Mouse (Mus musculus): Measurements from ENCODE around the gene Lrp6. TPM values are rescaled to one million over a fixed set of nuclear protein-coding genes. Genes with fewer than 3 reads are reported as not detected.
A peak's percentile ranks its signal among the peaks of the same experiment; 100 is the strongest.

The Lrp6 gene
- polyA plus RNA-seq, 1 experiment from 2014 or later = 22.5 TPM

DNA sequence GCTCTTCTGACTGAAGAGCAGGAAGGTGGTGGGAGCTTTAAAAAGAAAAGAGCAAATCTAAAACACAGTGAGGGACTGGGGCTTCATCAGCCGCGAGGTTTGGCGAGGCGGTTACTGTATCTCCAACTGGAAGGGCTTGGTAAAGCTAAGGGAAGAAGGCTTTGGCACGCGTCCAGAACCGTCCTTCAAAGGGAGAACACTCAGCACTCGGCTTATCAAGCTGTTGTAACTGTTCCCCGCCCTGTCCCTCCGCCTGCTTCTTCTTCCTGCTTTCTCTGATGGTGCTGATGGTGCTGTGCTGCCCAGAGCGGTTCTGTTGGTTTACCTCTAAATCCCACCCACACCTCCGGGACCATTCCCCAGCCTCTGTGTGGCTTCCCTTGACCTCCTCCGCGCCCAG is 95.9 kb downstream of the Lrp6 start:
- H3K4me2 ChIP-seq = no peak overlapping the region
- peaks cover 6% of the 10 kb centered on the region; the same call in 1 of the 2 replicates for H3K4me1 ChIP-seq
- no peaks in the 10 kb centered on the region for H3K27me3 ChIP-seq
- H3K9ac ChIP-seq = no peak overlapping the region
- no peak overlapping the region for H3K27ac ChIP-seq
- peaks cover 50% of the 10 kb centered on the region for H3K36me3 ChIP-seq (ENCODE audit: poor library complexity, severe bottlenecking)
- WGBS = 78% methylated on average over 14 of the region's 14 CpGs
- H3K9me3 ChIP-seq (replicated peaks) = no peaks in the 10 kb centered on the region
- ATAC-seq = peak; percentile 68
- H3K4me3 ChIP-seq = no peak overlapping the region

DNA sequence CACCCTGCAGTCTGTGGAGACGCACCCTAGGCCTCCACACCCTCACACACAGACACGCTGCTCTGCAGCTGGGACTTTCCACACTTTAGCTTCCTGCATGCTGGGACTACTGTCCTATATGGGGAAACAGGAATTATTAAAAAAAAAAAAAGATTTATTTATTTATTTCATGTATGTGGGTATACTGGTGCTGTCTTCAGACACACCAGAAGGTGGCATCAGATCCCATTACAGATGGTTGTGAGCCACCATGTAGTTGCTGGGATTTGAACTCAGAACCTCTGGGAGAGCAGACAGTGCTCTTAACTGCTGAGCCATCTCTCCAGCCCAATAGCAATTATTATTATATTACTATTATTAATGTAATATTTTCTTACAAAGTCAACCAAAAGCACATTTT is 97.5 kb downstream of the Lrp6 start:
- Histone ChIP-seq H3K36me3 (ENCODE audit: poor library complexity, severe bottlenecking) (peaks cover 54% of the 10 kb centered on the region), H3K4me1 (peaks cover 4% of the 10 kb centered on the region; the same call in 1 of the 2 replicates), H3K4me3 (no peak overlapping the region), H3K4me2 (no peak overlapping the region), H3K9ac (no peak overlapping the region), H3K9me3 (replicated peaks) (no peaks in the 10 kb centered on the region), H3K27ac (no peak overlapping the region), H3K27me3 (no peaks in the 10 kb centered on the region)
- ATAC-seq = no peak
- 93% methylated on average over 2 of the region's 2 CpGs for WGBS

DNA sequence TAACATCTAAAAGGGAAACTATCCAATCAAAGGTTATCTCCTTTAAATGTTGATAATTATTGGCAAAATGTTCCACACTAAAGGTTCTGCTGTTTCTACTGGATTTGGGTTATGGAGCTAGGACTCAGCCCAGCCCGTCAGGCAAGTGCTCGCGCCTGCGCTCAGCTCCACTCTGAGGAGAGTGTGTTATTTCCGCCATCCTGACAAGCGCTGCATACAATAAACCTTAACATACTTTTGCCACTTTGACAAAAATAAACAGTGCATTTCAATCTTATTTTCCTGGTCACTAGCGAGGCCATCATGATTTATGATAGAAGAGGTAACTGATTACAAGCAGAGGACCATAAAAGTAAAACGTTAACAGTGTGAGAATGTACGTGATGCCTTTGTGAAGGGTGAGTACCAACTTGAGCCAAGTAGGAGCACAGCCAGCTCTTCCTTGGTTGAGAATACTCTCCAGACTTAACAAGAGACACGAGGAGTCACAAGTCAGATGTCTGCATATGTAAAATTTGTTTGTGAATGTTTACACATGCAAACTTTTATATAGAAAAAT is 100.0 kb downstream of the Lrp6 start:
- Histone ChIP-seq H3K4me1 (peaks cover 4% of the 10 kb centered on the region; the same call in 1 of the 2 replicates), H3K4me3 (no peak overlapping the region), H3K9ac (no peak overlapping the region), H3K9me3 (replicated peaks) (no peaks in the 10 kb centered on the region), H3K4me2 (no peak overlapping the region), H3K27me3 (no peaks in the 10 kb centered on the region), H3K36me3 (ENCODE audit: poor library complexity, severe bottlenecking) (peaks cover 67% of the 10 kb centered on the region), H3K27ac (no peak overlapping the region)
- no peak for ATAC-seq
- 94% methylated on average over 10 of the region's 10 CpGs for WGBS

DNA sequence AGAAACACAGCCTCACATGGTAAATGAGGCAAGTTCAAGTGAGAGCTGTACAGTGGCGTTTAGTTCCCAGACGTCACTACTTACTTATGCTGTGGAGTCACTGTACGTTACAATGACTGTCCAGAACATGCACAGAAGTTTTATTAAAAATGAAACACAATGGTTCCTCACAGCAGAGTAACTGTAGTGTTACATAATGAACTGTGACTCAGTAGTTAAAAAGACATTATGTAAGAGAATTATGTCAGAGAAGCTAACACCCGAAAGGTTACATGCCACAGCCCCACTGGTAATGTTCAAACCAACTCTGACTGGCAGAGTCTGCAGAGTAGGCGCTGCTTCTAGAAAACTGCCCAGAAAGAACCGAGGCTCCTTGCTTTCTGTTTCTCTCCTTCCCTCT is 105.6 kb downstream of the Lrp6 start:
- Histone ChIP-seq H3K4me2 (no peak overlapping the region), H3K9ac (no peak overlapping the region), H3K4me3 (no peak overlapping the region), H3K4me1 (no peaks in the 10 kb centered on the region), H3K36me3 (ENCODE audit: poor library complexity, severe bottlenecking) (peaks cover 81% of the 10 kb centered on the region), H3K9me3 (replicated peaks) (no peaks in the 10 kb centered on the region), H3K27ac (no peak overlapping the region), H3K27me3 (no peaks in the 10 kb centered on the region)
- whole genome bisulfite sequencing = 86% methylated on average over 6 of the region's 6 CpGs
- no peak for ATAC-seq

DNA sequence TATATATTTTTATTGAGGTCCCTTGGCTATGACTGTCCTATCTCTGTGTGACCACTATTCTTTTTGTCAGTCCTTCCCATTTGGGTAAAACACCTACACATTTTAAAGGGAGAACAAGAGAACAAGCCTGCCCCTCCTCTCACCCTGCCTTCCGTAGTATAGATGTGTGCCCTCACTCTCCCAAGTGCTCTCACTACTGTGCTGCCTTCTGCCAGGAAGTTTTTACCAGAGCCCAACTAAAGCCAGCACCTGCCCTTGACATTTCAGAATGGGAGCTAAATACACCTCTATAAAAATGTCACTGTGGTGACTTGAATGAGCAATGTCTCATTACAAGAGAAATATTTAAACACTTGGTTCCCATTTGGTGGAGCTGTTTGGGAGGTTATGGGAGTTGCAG is 108.4 kb downstream of the Lrp6 start:
- H3K36me3 ChIP-seq (ENCODE audit: poor library complexity, severe bottlenecking) = peaks cover 86% of the 10 kb centered on the region

DNA sequence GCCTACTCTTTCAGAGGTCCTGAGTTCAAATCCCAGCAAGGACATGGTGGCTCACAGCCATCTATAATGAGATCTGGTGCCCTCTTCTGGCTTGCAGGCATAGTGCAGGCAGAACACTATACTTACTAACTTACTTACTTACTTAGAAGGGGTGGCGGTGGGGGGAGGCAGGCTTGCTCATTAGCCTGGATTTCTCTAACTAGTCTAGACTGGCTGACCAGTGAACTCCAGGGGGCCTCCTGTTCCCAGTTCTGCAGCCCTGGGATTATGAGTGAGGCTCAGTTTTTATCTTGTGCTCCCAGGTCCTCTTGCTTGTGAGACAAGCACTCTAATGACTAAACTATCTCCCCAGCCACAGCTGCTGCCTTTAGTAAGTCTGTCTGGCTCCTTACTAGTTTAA is 112.7 kb downstream of the Lrp6 start:
- Histone ChIP-seq H3K4me1 (0 out of 2 replicates have a peak, but pooled peaks cover 5% of the 10 kb centered on the region), H3K27me3 (no peaks in the 10 kb centered on the region), H3K9ac (no peak overlapping the region), H3K4me2 (no peak overlapping the region), H3K27ac (no peak overlapping the region), H3K4me3 (no peak overlapping the region), H3K36me3 (ENCODE audit: poor library complexity, severe bottlenecking) (peaks cover 95% of the 10 kb centered on the region), H3K9me3 (replicated peaks) (no peaks in the 10 kb centered on the region)
- no peak for ATAC-seq
- WGBS = 94% methylated on average over 1 of the region's 1 CpGs

More for the DNA sequence above, 108.4 kb downstream of the Lrp6 start:
- Histone ChIP-seq H3K27ac (no peak overlapping the region), H3K27me3 (no peaks in the 10 kb centered on the region), H3K4me2 (no peak overlapping the region), H3K9me3 (replicated peaks) (no peaks in the 10 kb centered on the region), H3K9ac (no peak overlapping the region), H3K4me1 (no peaks in the 10 kb centered on the region), H3K4me3 (no peak overlapping the region)
- 95% methylated on average over 1 of the region's 1 CpGs for WGBS
- no peak for ATAC-seq

DNA sequence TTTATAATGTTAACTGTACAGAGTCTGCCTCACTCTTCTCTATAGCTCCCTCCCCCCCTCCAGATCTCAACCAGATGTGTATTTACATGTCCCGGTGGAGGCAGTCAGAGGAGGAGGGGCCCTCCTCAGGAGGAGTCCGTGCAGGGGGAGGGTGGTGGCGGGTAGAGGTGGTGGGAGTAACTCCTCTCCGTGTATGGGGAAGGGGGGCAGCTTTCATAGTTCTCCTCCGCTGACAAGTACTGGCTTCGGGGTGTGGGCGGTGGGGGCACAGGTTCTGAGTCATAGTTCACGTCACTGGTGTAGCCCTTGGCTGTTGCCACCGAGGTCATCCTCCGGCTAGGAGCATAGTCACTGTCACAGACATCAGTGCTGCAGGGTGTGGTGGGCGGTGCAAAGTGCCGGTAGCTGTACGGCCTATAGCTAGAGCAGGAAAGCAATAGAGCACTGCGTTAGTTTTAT is 116.1 kb downstream of the Lrp6 start:
- peaks cover 74% of the 10 kb centered on the region for H3K36me3 ChIP-seq (ENCODE audit: poor library complexity, severe bottlenecking)
- H3K9ac ChIP-seq = no peak overlapping the region
- H3K4me2 ChIP-seq = no peak overlapping the region
- H3K4me3 ChIP-seq = no peak overlapping the region
- peak; percentile 54; the same call in 1 of the 2 replicates for ATAC-seq
- WGBS = 72% methylated on average over 14 of the region's 14 CpGs
- no peaks in the 10 kb centered on the region for H3K9me3 ChIP-seq (replicated peaks)
- 0 out of 2 replicates have a peak, but pooled peaks cover 5% of the 10 kb centered on the region for H3K4me1 ChIP-seq
- H3K27ac ChIP-seq = peak overlapping the region; percentile 14; the same call in 1 of the 2 replicates
- no peaks in the 10 kb centered on the region for H3K27me3 ChIP-seq

DNA sequence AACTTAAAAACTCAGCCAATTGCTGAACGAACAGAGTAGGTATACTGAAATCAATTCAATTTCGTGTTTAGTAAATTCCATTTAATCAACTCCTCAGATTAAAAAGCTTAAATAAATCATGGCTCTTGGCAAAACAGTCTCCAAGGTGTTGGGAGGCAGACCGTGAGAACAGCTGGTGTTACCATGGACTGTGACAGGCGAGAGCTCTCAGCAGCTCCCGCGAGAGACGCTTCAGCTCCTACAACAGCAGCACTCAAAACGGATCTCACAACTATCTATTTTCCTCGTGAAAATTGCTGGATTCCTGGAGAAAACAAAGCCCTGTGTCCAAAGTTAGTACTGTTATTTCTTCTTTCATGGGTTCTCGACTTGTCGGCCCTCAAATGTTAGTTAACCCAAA is 116.8 kb downstream of the Lrp6 start:
- H3K9ac ChIP-seq = no peak overlapping the region
- no peaks in the 10 kb centered on the region for H3K27me3 ChIP-seq
- H3K36me3 ChIP-seq (ENCODE audit: poor library complexity, severe bottlenecking) = peaks cover 73% of the 10 kb centered on the region
- H3K4me2 ChIP-seq = no peak overlapping the region
- H3K9me3 ChIP-seq (replicated peaks) = no peaks in the 10 kb centered on the region
- peak overlapping the region; percentile 51; the same call in 1 of the 2 replicates for H3K27ac ChIP-seq
- H3K4me3 ChIP-seq = no peak overlapping the region
- H3K4me1 ChIP-seq = 0 out of 2 replicates have a peak, but pooled peaks cover 5% of the 10 kb centered on the region
- peak; percentile 68 for ATAC-seq
- WGBS = 65% methylated on average over 11 of the region's 11 CpGs

DNA sequence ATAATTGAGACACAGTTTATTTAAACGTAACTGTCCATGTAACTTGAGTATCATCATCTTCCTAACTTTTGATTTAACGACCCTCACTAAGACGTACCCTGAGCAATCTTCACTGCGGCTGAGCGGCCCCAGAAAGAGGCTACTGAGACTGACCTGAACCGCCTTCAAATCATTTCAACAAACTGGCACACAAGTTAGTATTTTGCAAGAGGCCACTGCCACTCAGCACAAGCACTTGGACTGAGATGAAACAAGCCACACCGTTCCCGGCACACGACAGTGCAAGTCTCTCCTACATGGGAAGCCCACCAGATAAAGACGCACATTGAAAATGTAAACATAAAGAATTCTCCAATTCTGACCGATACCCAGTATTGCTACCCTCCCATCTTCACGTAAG is 118.3 kb downstream of the Lrp6 start:
- H3K36me3 ChIP-seq (ENCODE audit: poor library complexity, severe bottlenecking) = peaks cover 62% of the 10 kb centered on the region
- ATAC-seq = no peak
- 90% methylated on average over 12 of the region's 12 CpGs for WGBS

DNA sequence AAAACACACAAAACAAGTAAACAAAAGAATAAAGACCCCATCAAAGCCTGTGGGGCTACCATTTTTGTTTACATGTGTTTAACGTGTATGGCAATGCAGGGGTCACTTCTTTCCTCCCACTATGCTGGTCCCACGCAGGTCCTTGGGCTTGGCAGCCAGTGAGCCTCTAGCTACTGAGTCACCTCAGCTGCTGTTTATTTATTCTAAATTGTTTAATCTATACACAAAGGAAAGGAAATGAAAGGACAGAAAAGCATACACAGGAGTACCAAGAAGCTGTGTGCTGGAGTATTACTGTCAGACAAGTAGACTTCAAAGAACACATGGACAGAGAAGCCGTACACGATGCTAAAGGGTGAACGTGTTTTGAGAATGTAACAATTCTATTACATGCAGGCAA is 122.8 kb downstream of the Lrp6 start:
- WGBS = 84% methylated on average over 5 of the region's 5 CpGs
- peaks cover 21% of the 10 kb centered on the region for H3K36me3 ChIP-seq (ENCODE audit: poor library complexity, severe bottlenecking)
- H3K27ac ChIP-seq = no peak overlapping the region

More for the DNA sequence above, 118.3 kb downstream of the Lrp6 start:
- H3K4me3 ChIP-seq = no peak overlapping the region
- H3K27ac ChIP-seq = no peak overlapping the region
- no peak overlapping the region for H3K4me2 ChIP-seq
- no peak overlapping the region for H3K9ac ChIP-seq
- H3K9me3 ChIP-seq (replicated peaks) = no peaks in the 10 kb centered on the region
- H3K4me1 ChIP-seq = 0 out of 2 replicates have a peak, but pooled peaks cover 5% of the 10 kb centered on the region
- no peaks in the 10 kb centered on the region for H3K27me3 ChIP-seq

DNA sequence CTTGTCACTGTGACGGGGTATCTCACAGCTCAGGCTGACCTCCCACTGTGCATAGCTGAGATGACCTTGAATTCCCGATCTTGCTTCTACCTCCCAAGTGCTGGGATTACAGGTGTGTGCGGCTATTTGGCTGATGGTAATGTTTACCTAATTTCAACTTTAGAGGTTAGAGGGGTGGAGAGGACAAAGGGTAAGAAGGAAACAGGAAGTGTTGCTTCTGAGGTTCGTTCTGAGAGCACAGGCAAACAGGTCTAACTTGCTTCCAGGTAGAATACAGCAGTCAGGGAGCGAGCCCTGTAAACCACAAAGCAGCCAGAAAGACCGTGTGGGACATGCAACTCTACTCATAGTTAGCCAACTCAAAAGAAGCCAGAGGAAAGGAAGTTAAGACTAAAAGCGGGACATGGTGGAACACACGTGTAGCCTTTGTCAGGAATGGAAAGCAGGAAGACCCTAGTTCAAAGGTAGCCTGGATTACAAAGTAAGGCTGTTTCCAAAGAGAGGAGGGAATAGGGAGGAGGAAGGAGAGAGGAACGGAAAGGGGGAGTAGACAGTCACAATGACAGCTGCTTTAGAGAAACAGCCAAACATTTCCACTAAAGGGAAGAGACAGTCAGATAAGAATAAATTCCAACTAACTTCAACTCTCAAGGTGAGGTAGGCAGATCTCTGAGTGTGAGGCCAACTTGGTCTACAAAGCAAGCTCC is 123.4 kb downstream of the Lrp6 start:
- Histone ChIP-seq H3K4me1 (peaks cover 15% of the 10 kb centered on the region; the same call in 1 of the 2 replicates), H3K9ac (no peak overlapping the region), H3K36me3 (ENCODE audit: poor library complexity, severe bottlenecking) (peaks cover 17% of the 10 kb centered on the region), H3K9me3 (replicated peaks) (no peaks in the 10 kb centered on the region), H3K27ac (no peak overlapping the region), H3K4me3 (no peak overlapping the region), H3K27me3 (no peaks in the 10 kb centered on the region), H3K4me2 (no peak overlapping the region)
- WGBS = 85% methylated on average over 9 of the region's 9 CpGs
- no peak for ATAC-seq

More for the DNA sequence above, 122.8 kb downstream of the Lrp6 start:
- Histone ChIP-seq H3K9me3 (replicated peaks) (no peaks in the 10 kb centered on the region), H3K4me3 (no peak overlapping the region), H3K27me3 (no peaks in the 10 kb centered on the region), H3K4me1 (peaks cover 14% of the 10 kb centered on the region; the same call in 1 of the 2 replicates), H3K9ac (no peak overlapping the region), H3K4me2 (no peak overlapping the region)
- no peak for ATAC-seq

DNA sequence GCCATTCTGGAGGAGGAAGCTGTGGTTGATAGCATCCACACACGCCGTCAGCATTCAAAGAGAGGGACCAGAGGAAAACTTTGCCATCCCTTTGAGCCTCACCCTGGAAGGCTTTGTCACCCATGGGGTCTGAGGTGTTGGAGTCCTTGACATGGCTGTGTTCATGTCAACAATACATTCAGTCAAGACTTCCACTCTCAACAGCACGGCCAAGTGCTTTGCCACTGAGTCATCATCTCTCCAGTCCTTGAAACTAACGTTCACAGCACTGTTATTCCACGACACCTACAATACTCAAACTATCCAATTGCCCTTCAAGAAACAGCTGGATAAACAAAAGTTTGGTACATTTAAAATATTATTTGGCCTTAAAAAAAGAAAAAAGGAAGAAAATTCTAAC is 124.5 kb downstream of the Lrp6 start:
- Histone ChIP-seq H3K4me3 (no peak overlapping the region), H3K9ac (no peak overlapping the region), H3K27me3 (no peaks in the 10 kb centered on the region), H3K4me1 (peaks cover 15% of the 10 kb centered on the region; the same call in 1 of the 2 replicates), H3K9me3 (replicated peaks) (no peaks in the 10 kb centered on the region), H3K27ac (no peak overlapping the region), H3K36me3 (ENCODE audit: poor library complexity, severe bottlenecking) (peaks cover 16% of the 10 kb centered on the region), H3K4me2 (no peak overlapping the region)
- ATAC-seq = no peak
- WGBS = 94% methylated on average over 5 of the region's 5 CpGs
